Mouse (Mus musculus) liver, postnatal 0 days (tissue): ENCODE results near the gene Rsph6a.

Source experiments
- CTCF ChIP-seq: sonication (generic); IDR thresholded peaks from 2 replicates; pipeline ENCODE4 v1.5.1; 2016; ENCODE audit warnings: antibody characterized with exemption, low read depth
- EP300 ChIP-seq: IDR thresholded peaks from 2 replicates; pipeline ENCODE4 v1.6.1; 2016; ENCODE audit warnings: antibody characterized with exemption, low read depth, mild to moderate bottlenecking

- TF ChIP-seq CTCF (no peak), EP300 (no peak)
Measured at GRCm38 (mm10) chr7:19109565-19109964, 55.1 kb downstream of the Rsph6a start.
